Mouse (Mus musculus) testis, adult 2 months (tissue): ENCODE results near the gene Gm13285.
"Not testable (repeated sequence)": the region's sequence is repeated elsewhere in the genome, so short reads cannot be mapped to it uniquely, and the experiment has no call there.

ENCODE experiments used
- CTCF ChIP-seq: fragments of 200-500 bp; IDR thresholded peaks from 2 replicates; pipeline ENCODE4 v1.5.1; 2012; ENCODE audit warnings: low read depth, mild to moderate bottlenecking, inconsistent platforms, low read length, moderate library complexity; ENCODE audit not compliant: control insufficient read depth, insufficient read depth, insufficient replicate concordance
- POLR2A ChIP-seq: fragments of 200-500 bp; IDR thresholded peaks from 2 replicates; pipeline ENCODE4 v1.6.1; 2012; ENCODE audit warnings: low read depth, mild to moderate bottlenecking, inconsistent platforms, low read length, moderate library complexity; ENCODE audit not compliant: control insufficient read depth

DNA sequence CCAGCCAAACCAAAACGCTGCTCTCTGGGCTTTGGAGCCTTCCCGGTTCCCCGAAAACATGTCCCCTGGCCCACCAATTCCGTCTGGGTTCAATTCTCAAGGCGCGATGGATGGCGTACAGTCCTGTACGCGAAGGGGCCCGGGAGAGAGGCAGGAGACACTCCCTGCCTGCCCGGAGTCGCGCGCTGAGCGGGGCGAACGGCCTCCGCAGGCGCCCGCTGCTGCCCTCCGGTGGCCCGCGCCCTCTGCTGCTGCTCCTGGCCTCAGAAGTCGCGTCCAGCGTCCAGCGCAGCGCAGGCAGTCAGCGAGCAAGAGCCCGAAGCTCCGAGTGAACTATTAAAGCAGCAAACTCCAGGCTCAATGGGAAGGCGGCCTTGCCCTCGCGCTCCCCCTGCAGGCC, 6.3 kb downstream of the Gm13285 start:
- TF ChIP-seq CTCF, POLR2A: not testable (repeated sequence)
